Mouse (Mus musculus) CH12.LX (cell line): ENCODE measurements at regions not wholly inside any gene's neighbourhood (a gene's known extent, or its start where the extent isn't known, plus 50 kb on each side); places are given as distances from the start of the nearest gene placed in this dataset.

Experiments
- CTCF ChIP-seq, 2 experiments: IDR thresholded peaks in 1 of 2; conservative IDR thresholded peaks in 1 of 2; 2 replicates each; pipeline ENCODE4 v1.5.1; 2011 to 2012; ENCODE audit warnings: low read depth in 2 of 2, low read length in 2 of 2, improper control_type of control experiment in 1 of 2, inconsistent platforms in 1 of 2, mild to moderate bottlenecking in 1 of 2, moderate library complexity in 1 of 2
- E2F4 ChIP-seq: IDR thresholded peaks from 2 replicates; pipeline ENCODE4 v1.6.1; 2011; ENCODE audit warnings: low read depth, low read length, improper control_type of control experiment; ENCODE audit not compliant: insufficient replicate concordance
- EP300 ChIP-seq: IDR thresholded peaks from 2 replicates; pipeline ENCODE4 v1.6.1; 2011; ENCODE audit warnings: low read length, improper control_type of control experiment
- MAX ChIP-seq: IDR thresholded peaks from 2 replicates; pipeline ENCODE4 v1.6.1; 2011; ENCODE audit warnings: low read length, improper control_type of control experiment
- MEF2A ChIP-seq: IDR thresholded peaks from 2 replicates; pipeline ENCODE4 v1.6.1; 2014; ENCODE audit warnings: low read depth, mild to moderate bottlenecking, inconsistent platforms, low read length, improper control_type of control experiment, borderline replicate concordance
- MXI1 ChIP-seq: IDR thresholded peaks from 2 replicates; pipeline ENCODE4 v1.6.1; 2011; ENCODE audit warnings: mild to moderate bottlenecking, low read depth, low read length, improper control_type of control experiment
- POLR2A ChIP-seq: IDR thresholded peaks from 2 replicates; pipeline ENCODE4 v1.6.1; 2011; ENCODE audit warnings: low read depth, mild to moderate bottlenecking, improper control_type of control experiment, low read length
- POLR2AphosphoS2 ChIP-seq: IDR thresholded peaks from 2 replicates; pipeline ENCODE4 v1.6.1; 2011; ENCODE audit warnings: low read depth, low read length, improper control_type of control experiment
- RCOR1 ChIP-seq: conservative IDR thresholded peaks from 2 replicates; pipeline ENCODE4 v1.6.1; 2012; ENCODE audit warnings: low read depth, mild to moderate bottlenecking, inconsistent platforms, low read length, improper control_type of control experiment
- TCF12 ChIP-seq: IDR thresholded peaks from 2 replicates; pipeline ENCODE4 v1.6.1; 2014; ENCODE audit warnings: low read depth, mild to moderate bottlenecking, inconsistent platforms, low read length, improper control_type of control experiment

GRCm38 (mm10) chr9:34279386-34279785, 206.3 kb upstream of the Kirrel3 start:
- TF ChIP-seq POLR2AphosphoS2 (no peak), RCOR1 (no peak), MEF2A (no peak), TCF12 (no peak), CTCF (conservative IDR thresholded peaks at IDR 0.05 in 1 of 2, IDR thresholded peaks at IDR 0.05 in 1 of 2; ENCODE audit: low read depth in 2 of 2, low read length in 2 of 2) (no peak), E2F4 (no peak), MAX (no peak), POLR2A (no peak), EP300 (no peak), MXI1 (no peak)
